Mouse (Mus musculus): ENCODE data around the gene Hsd11b1.

GRCm38 (mm10) chr1:193301216-193302092, 37.6 kb upstream of the Hsd11b1 start:
- TF ChIP-seq TAL1 (IDR thresholded peaks at IDR 0.05; ENCODE audit: low read length) = no peak
- TF ChIP-seq GATA1 (IDR thresholded peaks at IDR 0.05; ENCODE audit: low read length) = no peak
